Mouse (Mus musculus): Measurements from ENCODE around the gene Rtn4rl2. TPM values are rescaled to one million over a fixed set of nuclear protein-coding genes. Genes with fewer than 3 reads are reported as not detected.
A peak's percentile ranks its signal among the peaks of the same experiment; 100 is the strongest.

Gene Rtn4rl2
- polyA plus RNA-seq, 1 experiment from 2014 or later = 3.8 TPM

GRCm38 (mm10) chr2:84882606-84883005, 3.9 kb downstream of the Rtn4rl2 start:
- DNase-seq (ENCODE audit: low spot score) = peak; percentile 20
- H3K27ac ChIP-seq = no peak overlapping the region

GRCm38 (mm10) chr2:84880590-84880989, 5.9 kb downstream of the Rtn4rl2 start:
- Histone ChIP-seq H3K27me3 (ENCODE audit: insufficient read depth, poor library complexity, severe bottlenecking) (peaks cover 80% of the 10 kb centered on the region), H3K4me1 (replicated peaks) (peaks cover 29% of the 10 kb centered on the region), H3K9me3 (no peaks in the 10 kb centered on the region), H3K27ac (no peak overlapping the region), H3K4me3 (no peak overlapping the region), H3K36me3 (no peaks in the 10 kb centered on the region)
- DNase-seq (ENCODE audit: low spot score) = no peak
- WGBS = 77% methylated on average over 8 of the region's 8 CpGs

More at GRCm38 (mm10) chr2:84882606-84883005, 3.9 kb downstream of the Rtn4rl2 start:
- WGBS = 12% methylated on average over 23 of the region's 23 CpGs
- H3K9me3 ChIP-seq = no peaks in the 10 kb centered on the region
- H3K4me1 ChIP-seq (replicated peaks) = peaks cover 49% of the 10 kb centered on the region
- no peaks in the 10 kb centered on the region for H3K36me3 ChIP-seq
- H3K27me3 ChIP-seq (ENCODE audit: insufficient read depth, poor library complexity, severe bottlenecking) = peaks cover 85% of the 10 kb centered on the region
- peak overlapping the region; percentile 40; the same call in 1 of the 2 replicates for H3K4me3 ChIP-seq

DNA sequence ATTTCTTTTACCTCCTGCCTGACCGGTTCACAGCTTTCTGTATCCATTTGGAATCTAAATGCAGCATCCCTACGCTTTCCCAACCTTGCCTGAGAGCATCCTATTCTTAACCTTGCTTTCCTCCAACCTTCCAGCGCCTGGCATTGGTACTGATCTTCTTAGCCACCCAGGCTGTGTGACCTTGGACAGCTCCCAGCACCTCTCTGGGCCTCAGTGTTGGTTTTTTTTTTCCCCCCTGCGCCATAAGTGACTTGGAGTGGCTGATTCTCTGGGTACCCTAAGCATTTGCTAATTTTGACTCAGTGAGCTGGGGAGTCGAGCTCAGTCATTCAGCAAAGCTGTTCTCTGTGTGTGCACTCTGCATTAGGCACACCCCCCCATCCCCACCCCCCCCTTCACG, 10.7 kb downstream of the Rtn4rl2 start:
- Histone ChIP-seq H3K4me3 (no peak overlapping the region), H3K9me3 (no peaks in the 10 kb centered on the region), H3K4me1 (replicated peaks) (peaks cover 13% of the 10 kb centered on the region), H3K27ac (no peak overlapping the region), H3K27me3 (ENCODE audit: insufficient read depth, poor library complexity, severe bottlenecking) (peaks cover 80% of the 10 kb centered on the region), H3K36me3 (no peaks in the 10 kb centered on the region)
- DNase-seq (ENCODE audit: low spot score) = no peak
- WGBS = 56% methylated on average over 6 of the region's 6 CpGs

- Histone ChIP-seq H3K9me3 (0 out of 2 replicates have a peak, but pooled peaks cover 2% of the 10 kb centered on the region), H3K4me3 (peak overlapping the region; percentile 53), H3K4me1 (replicated peaks) (peaks cover 13% of the 10 kb centered on the region), H3K36me3 (no peaks in the 10 kb centered on the region), H3K27ac (peak overlapping the region; percentile 25), H3K27me3 (ENCODE audit: insufficient read depth, poor library complexity, severe bottlenecking) (peaks cover 99% of the 10 kb centered on the region)
- 1% methylated on average over 78 of the region's 78 CpGs for WGBS
- peak; percentile 47 for DNase-seq (ENCODE audit: low spot score)
Observed at GRCm38 (mm10) chr2:84872105-84872716, 14.3 kb downstream of the Rtn4rl2 start.

- no peaks in the 10 kb centered on the region for H3K36me3 ChIP-seq
- WGBS = 64% methylated on average over 4 of the region's 4 CpGs
- H3K27me3 ChIP-seq (ENCODE audit: insufficient read depth, poor library complexity, severe bottlenecking) = peaks cover 100% of the 10 kb centered on the region
- peaks cover 24% of the 10 kb centered on the region for H3K4me1 ChIP-seq (replicated peaks)
- DNase-seq (ENCODE audit: low spot score) = peak; percentile 15
- H3K9me3 ChIP-seq = 0 out of 2 replicates have a peak, but pooled peaks cover 2% of the 10 kb centered on the region
- H3K4me3 ChIP-seq = no peak overlapping the region
- H3K27ac ChIP-seq = no peak overlapping the region
Observed at GRCm38 (mm10) chr2:84870623-84871160, 15.8 kb downstream of the Rtn4rl2 start.

DNA sequence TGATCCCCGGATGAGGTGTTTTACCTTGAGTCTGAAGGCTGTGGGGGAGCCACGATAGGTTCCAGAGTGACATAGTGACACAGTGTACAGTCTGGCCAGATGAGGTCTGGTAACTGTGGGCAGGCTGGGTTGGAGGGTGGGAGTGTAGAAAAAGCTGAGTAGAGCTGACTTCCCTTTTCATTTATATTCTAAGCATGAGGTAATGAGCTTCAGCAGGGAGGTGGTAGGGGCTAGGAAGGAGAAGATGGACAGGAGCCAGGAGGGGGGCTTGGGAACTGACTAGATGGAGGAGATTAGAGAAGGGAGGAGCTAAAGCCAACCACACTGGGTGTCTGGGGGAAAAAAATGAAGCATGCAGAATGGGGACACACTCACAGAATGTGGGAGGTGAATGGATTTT, 17.5 kb downstream of the Rtn4rl2 start:
- 77% methylated on average over 2 of the region's 2 CpGs for WGBS
- H3K4me3 ChIP-seq = no peak overlapping the region

GRCm38 (mm10) chr2:84868521-84868943, 18.0 kb downstream of the Rtn4rl2 start:
- 8% methylated on average over 5 of the region's 5 CpGs for WGBS
- no peak overlapping the region for H3K27ac ChIP-seq

More for the DNA sequence above, 17.5 kb downstream of the Rtn4rl2 start:
- no peak overlapping the region for H3K27ac ChIP-seq
- peaks cover 29% of the 10 kb centered on the region for H3K4me1 ChIP-seq (replicated peaks)
- no peak for DNase-seq (ENCODE audit: low spot score)
- H3K36me3 ChIP-seq = no peaks in the 10 kb centered on the region
- H3K27me3 ChIP-seq (ENCODE audit: insufficient read depth, poor library complexity, severe bottlenecking) = peaks cover 92% of the 10 kb centered on the region
- H3K9me3 ChIP-seq = 0 out of 2 replicates have a peak, but pooled peaks cover 2% of the 10 kb centered on the region

GRCm38 (mm10) chr2:84865616-84866571, 20.6 kb downstream of the Rtn4rl2 start:
- H3K27ac ChIP-seq = peak overlapping the region; percentile 76
- WGBS = under 1% methylated on average over 47 of the region's 47 CpGs
- peaks cover 29% of the 10 kb centered on the region for H3K36me3 ChIP-seq
- H3K4me3 ChIP-seq = peak overlapping the region; percentile 56
- peaks cover 61% of the 10 kb centered on the region for H3K27me3 ChIP-seq (ENCODE audit: insufficient read depth, poor library complexity, severe bottlenecking)
- 0 out of 2 replicates have a peak, but pooled peaks cover 2% of the 10 kb centered on the region for H3K9me3 ChIP-seq
- H3K4me1 ChIP-seq (replicated peaks) = peaks cover 16% of the 10 kb centered on the region
- peak; percentile 76 for DNase-seq (ENCODE audit: low spot score)

More at GRCm38 (mm10) chr2:84868521-84868943, 18.0 kb downstream of the Rtn4rl2 start:
- Histone ChIP-seq H3K9me3 (0 out of 2 replicates have a peak, but pooled peaks cover 2% of the 10 kb centered on the region), H3K27me3 (ENCODE audit: insufficient read depth, poor library complexity, severe bottlenecking) (peaks cover 87% of the 10 kb centered on the region), H3K4me1 (replicated peaks) (peaks cover 29% of the 10 kb centered on the region), H3K4me3 (no peak overlapping the region), H3K36me3 (peaks cover 2% of the 10 kb centered on the region; the same call in 1 of the 2 replicates)
- DNase-seq (ENCODE audit: low spot score) = peak; percentile 79

DNA sequence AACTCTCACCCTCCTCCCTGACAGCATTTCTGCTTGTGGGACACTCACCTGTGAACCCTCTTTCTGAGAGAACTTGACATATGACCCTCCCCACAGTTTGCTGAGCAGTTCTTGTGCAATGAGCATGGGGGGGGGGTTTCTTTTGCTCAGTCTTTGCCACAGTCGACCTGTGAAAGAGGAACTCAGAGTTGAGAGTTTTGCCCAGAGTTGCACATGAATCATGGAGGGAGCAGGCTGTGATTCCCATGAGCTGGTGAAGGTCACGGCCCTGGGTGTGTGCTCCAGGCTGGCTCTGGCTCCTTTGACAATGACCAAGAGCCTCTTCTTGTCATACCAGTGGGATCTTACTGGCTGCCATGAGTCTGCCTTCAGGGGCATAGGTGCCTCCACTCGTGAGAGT, 24.3 kb downstream of the Rtn4rl2 start:
- 82% methylated on average over 3 of the region's 3 CpGs for WGBS
- no peak for DNase-seq (ENCODE audit: low spot score)
- Histone ChIP-seq H3K27ac (no peak overlapping the region), H3K4me3 (no peak overlapping the region), H3K36me3 (peaks cover 63% of the 10 kb centered on the region), H3K9me3 (no peaks in the 10 kb centered on the region), H3K4me1 (replicated peaks) (peaks cover 16% of the 10 kb centered on the region), H3K27me3 (ENCODE audit: insufficient read depth, poor library complexity, severe bottlenecking) (peaks cover 24% of the 10 kb centered on the region)

DNA sequence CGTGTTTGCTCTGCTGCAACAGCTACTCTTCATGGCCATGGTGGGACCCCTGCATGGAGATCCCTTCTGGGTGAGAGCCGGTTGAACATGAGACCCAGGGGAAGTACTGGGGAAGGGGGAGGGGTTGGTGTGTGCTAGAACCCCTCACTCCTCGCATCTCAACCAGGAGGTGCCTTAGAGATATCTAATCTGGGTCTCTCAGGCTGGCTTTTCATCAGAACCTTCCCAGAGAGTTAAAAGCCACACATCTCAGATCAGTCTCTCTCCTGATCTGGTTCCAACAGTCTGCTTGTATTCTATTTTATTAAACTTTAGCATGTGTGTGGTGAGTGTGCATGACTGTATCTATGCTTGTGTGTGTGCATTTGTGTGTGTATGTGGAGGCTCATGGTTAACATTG, 25.1 kb downstream of the Rtn4rl2 start:
- DNase-seq (ENCODE audit: low spot score) = no peak
- Histone ChIP-seq H3K36me3 (peaks cover 71% of the 10 kb centered on the region), H3K27me3 (ENCODE audit: insufficient read depth, poor library complexity, severe bottlenecking) (peaks cover 16% of the 10 kb centered on the region), H3K9me3 (no peaks in the 10 kb centered on the region), H3K27ac (no peak overlapping the region), H3K4me1 (replicated peaks) (peaks cover 12% of the 10 kb centered on the region), H3K4me3 (no peak overlapping the region)
- 85% methylated on average over 3 of the region's 3 CpGs for WGBS

GRCm38 (mm10) chr2:84859991-84860780, 26.3 kb downstream of the Rtn4rl2 start:
- no peaks in the 10 kb centered on the region for H3K9me3 ChIP-seq
- 93% methylated on average over 7 of the region's 7 CpGs for WGBS
- H3K4me3 ChIP-seq = no peak overlapping the region
- H3K36me3 ChIP-seq = peaks cover 83% of the 10 kb centered on the region
- no peak for DNase-seq (ENCODE audit: low spot score)
- no peak overlapping the region for H3K27ac ChIP-seq
- H3K4me1 ChIP-seq (replicated peaks) = no peaks in the 10 kb centered on the region
- H3K27me3 ChIP-seq (ENCODE audit: insufficient read depth, poor library complexity, severe bottlenecking) = peaks cover 4% of the 10 kb centered on the region; the same call in 1 of the 2 replicates

DNA sequence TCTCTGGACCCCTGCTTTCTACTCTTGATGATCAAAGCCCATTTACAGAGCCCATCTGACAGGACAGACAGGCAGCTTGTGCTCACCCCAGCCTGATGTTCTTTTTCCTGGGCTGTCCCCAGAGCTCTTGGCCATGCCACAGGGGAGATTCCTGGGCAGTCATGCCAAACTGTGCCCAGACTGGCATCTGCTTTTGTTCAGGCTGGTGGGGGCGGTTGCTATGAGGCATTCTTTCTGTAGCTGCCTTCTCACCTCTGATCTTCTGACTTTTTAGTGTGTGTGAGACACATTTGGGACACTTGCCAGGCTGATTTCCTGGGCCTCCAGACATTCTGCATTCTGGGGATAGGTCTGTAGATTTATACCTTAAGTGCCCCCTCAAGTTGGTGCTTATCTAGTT, 28.0 kb downstream of the Rtn4rl2 start:
- Histone ChIP-seq H3K4me3 (no peak overlapping the region), H3K9me3 (no peaks in the 10 kb centered on the region), H3K27me3 (ENCODE audit: insufficient read depth, poor library complexity, severe bottlenecking) (no peaks in the 10 kb centered on the region), H3K27ac (no peak overlapping the region), H3K36me3 (peaks cover 97% of the 10 kb centered on the region), H3K4me1 (replicated peaks) (no peaks in the 10 kb centered on the region)
- WGBS = 88% methylated on average over 1 of the region's 1 CpGs
- no peak for DNase-seq (ENCODE audit: low spot score)
